Mouse (Mus musculus) E14TG2a.4 (cell line): ENCODE data around the gene 2200002J24Rik.

ENCODE experiments used
- H3K27me3 ChIP-seq: 2 replicates; pipeline ENCODE4 v1.6.1; 2014; ENCODE audit warnings: low read length, control low read depth; ENCODE audit not compliant: insufficient read depth
- H3K36me3 ChIP-seq: 2 replicates; pipeline ENCODE4 v1.6.1; 2014; ENCODE audit warnings: low read length, control low read depth; ENCODE audit not compliant: insufficient read depth
- H3K4me1 ChIP-seq: replicated peaks from 2 replicates; pipeline ENCODE4 v1.6.1; 2014; ENCODE audit warnings: low read depth, low read length, control low read depth
- H3K4me3 ChIP-seq: replicated peaks from 2 replicates; pipeline ENCODE4 v1.5.1; 2014; ENCODE audit warnings: mild to moderate bottlenecking, low read length
- H3K9me3 ChIP-seq: 2 replicates; pipeline ENCODE4 v1.6.1; 2014; ENCODE audit warnings: low read length, control low read depth
- CTCF ChIP-seq: conservative IDR thresholded peaks from 2 replicates; pipeline ENCODE4 v1.5.1; 2014; ENCODE audit warnings: low read length
- NANOG ChIP-seq: IDR thresholded peaks from 2 replicates; pipeline ENCODE4 v1.6.1; 2014; ENCODE audit warnings: borderline replicate concordance, low read length, mixed read lengths
- POU5F1 ChIP-seq: IDR thresholded peaks from 2 replicates; pipeline ENCODE4 v1.6.1; 2014; ENCODE audit warnings: low read length, borderline replicate concordance

Gene 2200002J24Rik

GRCm38 (mm10) chr7:30698589-30698988 is at the start of gene 2200002J24Rik:
Gene 2200002J24Rik (plus strand): TSS chr7:30698926.
- no peaks in the 10 kb centered on the region for H3K36me3 ChIP-seq
- no peak for TF ChIP-seq NANOG

DNA sequence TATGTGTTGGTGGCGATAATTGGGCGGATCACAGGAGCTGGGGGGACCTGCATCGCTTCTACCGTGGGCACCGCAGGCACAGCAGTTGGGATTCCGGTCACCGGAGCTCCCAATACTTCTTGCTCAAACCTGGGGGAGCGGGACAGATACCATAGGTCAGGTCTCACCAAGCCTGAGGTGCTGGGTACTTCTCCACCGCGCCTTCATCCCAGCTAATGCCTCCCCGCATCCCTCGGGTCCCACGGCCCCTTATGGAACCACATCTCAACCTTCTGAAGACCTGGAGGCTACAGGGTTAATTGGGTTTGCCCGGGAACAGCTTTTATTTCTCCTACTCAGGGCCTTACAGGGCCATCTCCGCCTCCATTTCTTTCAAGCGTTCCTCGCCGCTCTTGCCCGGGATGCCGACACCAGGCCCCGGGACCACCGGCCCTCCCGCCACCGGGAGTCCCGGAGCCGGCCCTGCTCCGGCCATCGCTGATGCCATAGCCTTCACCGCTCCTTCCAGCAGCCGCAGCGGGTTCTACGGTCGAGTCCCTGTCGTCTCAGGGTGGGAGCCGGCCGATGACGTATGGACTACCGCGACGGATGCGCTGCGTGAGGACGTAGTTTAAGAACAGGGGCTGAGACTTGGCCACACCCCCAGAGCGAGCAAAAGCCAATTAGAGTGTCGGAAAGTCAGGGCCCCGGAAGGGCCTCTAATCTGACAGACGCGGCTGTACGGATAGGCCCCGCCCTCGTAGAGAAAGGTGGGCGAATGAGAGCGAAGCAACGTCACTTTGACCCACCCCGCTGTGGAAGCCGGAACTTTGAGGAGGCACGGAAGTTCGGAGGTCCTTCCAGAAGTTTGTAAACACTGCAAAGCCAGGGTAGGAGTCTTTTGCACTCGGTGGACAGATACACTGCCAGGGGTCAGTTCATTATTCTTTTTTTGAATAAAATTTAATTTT is 48.9 kb upstream of the 2200002J24Rik start, which contains the start of gene Rbm42:
Gene Rbm42, minus strand, starts transcription at position 727 of the 950 bp plus-strand sequence.
- no peaks in the 10 kb centered on the region for H3K9me3 ChIP-seq
- H3K27me3 ChIP-seq, result no peaks in the 10 kb centered on the region
- TF ChIP-seq NANOG (no peak), POU5F1 (no peak), CTCF (no peak)
- H3K4me1 ChIP-seq, result peaks cover 20% of the 10 kb centered on the region
- H3K4me3 ChIP-seq, result peak within 1 kb of the TSS; percentile 100
- peaks cover 73% of the 10 kb centered on the region for H3K36me3 ChIP-seq

More at GRCm38 (mm10) chr7:30698589-30698988, at the start of gene 2200002J24Rik:
- H3K9me3 ChIP-seq, result no peaks in the 10 kb centered on the region
- peaks cover 4% of the 10 kb centered on the region for H3K4me1 ChIP-seq
- no peak within 1 kb of the TSS for H3K4me3 ChIP-seq
- peaks cover 10% of the 10 kb centered on the region; the same call in 1 of the 2 replicates for H3K27me3 ChIP-seq

- Histone ChIP-seq H3K9me3 (no peaks in the 10 kb centered on the region), H3K27me3 (no peaks in the 10 kb centered on the region), H3K4me3 (peak within 1 kb of the TSS; percentile 89), H3K4me1 (peaks cover 16% of the 10 kb centered on the region), H3K36me3 (peaks cover 37% of the 10 kb centered on the region)
- TF ChIP-seq NANOG, result no peak
- no peak for TF ChIP-seq CTCF
- TF ChIP-seq POU5F1, result no peak
These were observed 34.1 kb upstream of the 2200002J24Rik start, which contains the start of gene Haus5 for GRCm38 (mm10) chr7:30664529-30665200. Gene Haus5 (minus strand): TSS chr7:30664994.

GRCm38 (mm10) chr7:30665321-30665720 is 33.4 kb upstream of the 2200002J24Rik start:
- TF ChIP-seq NANOG (no peak), CTCF (no peak), POU5F1 (no peak)

DNA sequence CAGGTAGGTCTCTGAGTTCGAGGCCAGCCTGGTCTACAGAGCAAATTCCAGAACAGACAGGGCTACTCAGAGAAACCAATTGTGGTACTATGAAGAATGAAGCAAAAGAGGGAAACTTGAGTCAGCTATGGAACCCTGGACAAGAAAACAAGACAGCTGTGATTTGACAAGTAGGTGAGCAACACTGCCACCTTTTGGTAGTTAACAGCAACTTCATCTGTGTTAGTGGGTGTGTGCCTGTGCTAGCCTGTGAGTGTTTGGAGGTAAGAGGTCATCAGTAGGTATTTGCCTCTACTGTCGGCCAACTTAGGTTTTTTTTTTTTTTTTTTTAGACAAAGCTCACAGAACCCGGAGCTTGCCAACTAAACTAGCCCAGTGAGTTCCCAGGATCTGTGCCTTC is 29.5 kb upstream of the 2200002J24Rik start:
- TF ChIP-seq NANOG (no peak), CTCF (peak; percentile 77), POU5F1 (no peak)
- Histone ChIP-seq H3K4me1 (peaks cover 25% of the 10 kb centered on the region), H3K4me3 (no peak overlapping the region), H3K27me3 (no peaks in the 10 kb centered on the region), H3K36me3 (no peaks in the 10 kb centered on the region), H3K9me3 (no peaks in the 10 kb centered on the region)

More at GRCm38 (mm10) chr7:30665321-30665720, 33.4 kb upstream of the 2200002J24Rik start:
- Histone ChIP-seq H3K9me3 (no peaks in the 10 kb centered on the region), H3K4me3 (peak overlapping the region; percentile 89), H3K4me1 (peaks cover 16% of the 10 kb centered on the region), H3K27me3 (no peaks in the 10 kb centered on the region), H3K36me3 (peaks cover 31% of the 10 kb centered on the region)

- Histone ChIP-seq H3K27me3 (peaks cover 9% of the 10 kb centered on the region; the same call in 1 of the 2 replicates), H3K4me1 (peaks cover 14% of the 10 kb centered on the region), H3K4me3 (peak within 1 kb of the TSS; percentile 47), H3K9me3 (no peaks in the 10 kb centered on the region), H3K36me3 (no peaks in the 10 kb centered on the region)
- no peak for TF ChIP-seq POU5F1
- no peak for TF ChIP-seq CTCF
- TF ChIP-seq NANOG, result no peak
These were observed 27.2 kb upstream of the 2200002J24Rik start, which contains the start of gene Pmis2 for GRCm38 (mm10) chr7:30671480-30671879. Gene Pmis2 (minus strand): TSS chr7:30671605.

DNA sequence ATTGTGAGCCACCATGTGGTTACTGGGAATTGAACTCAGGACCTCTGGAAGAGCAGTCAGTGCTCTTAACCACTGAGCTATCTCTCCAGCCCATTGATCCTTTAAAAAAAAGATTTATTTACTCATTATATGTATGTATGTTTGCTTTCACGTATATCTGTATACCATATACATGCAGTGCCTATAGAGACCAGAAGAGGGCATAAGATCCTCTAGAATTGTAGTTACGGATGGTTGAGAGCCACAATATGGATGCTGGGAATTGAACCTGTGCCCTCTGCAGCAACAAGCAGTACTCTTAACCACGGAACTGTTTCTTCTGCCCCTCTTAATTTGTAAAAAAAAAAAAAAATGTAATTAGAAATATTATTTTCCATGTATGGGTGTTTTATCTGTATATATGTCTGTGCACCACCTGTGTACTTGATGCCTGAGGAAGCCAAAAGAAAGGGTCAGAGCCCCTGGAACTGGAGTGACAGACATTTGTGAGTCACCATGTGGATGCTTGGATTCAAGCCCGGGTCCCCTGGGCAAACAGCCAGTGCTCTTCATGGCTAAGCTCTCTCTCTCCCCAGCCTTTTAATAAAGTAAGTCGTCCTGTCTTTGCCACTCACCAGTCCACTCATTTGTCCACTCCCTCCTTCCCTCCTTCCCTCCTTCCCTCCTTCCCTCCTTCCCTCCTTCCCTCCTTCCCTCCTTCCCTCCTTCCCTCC is 20.3 kb upstream of the 2200002J24Rik start:
- Histone ChIP-seq H3K27me3 (peaks cover 18% of the 10 kb centered on the region; the same call in 1 of the 2 replicates), H3K4me3 (no peak overlapping the region), H3K4me1 (no peaks in the 10 kb centered on the region), H3K36me3 (no peaks in the 10 kb centered on the region), H3K9me3 (no peaks in the 10 kb centered on the region)
- no peak for TF ChIP-seq NANOG
- no peak for TF ChIP-seq POU5F1
- no peak for TF ChIP-seq CTCF
